Mouse (Mus musculus): Measurements from ENCODE around the gene Gpatch8.

GRCm38 (mm10) chr11:102435754-102436470, 120.3 kb downstream of the Gpatch8 start:
- TF ChIP-seq CTCF (IDR thresholded peaks at IDR 0.05; ENCODE audit: low read depth, low read length) = no peak
- no peak for TF ChIP-seq POLR2A (IDR thresholded peaks at IDR 0.05; ENCODE audit: insufficient read depth, low read length)
- no peak for TF ChIP-seq EP300 (IDR thresholded peaks at IDR 0.05; ENCODE audit: insufficient read depth, low read depth, low read length)
